Mouse (Mus musculus) stomach, postnatal 0 days (tissue): Measurements from ENCODE around the gene Muc4. TPM values are rescaled to one million over a fixed set of nuclear protein-coding genes. Genes with fewer than 3 reads are reported as not detected.

Source experiments
- ATAC-seq: fragments of 200-750 bp; cut with Nextera tagmentation; 2 replicates; pipeline ENCODE4 v1.8.0; 2017; ENCODE audit not compliant: low FRiP score, low TSS enrichment
- DNase-seq: peaks from one replicate; pipeline ENCODE4 v3.0.0-alpha.2; 2016; ENCODE audit warnings: low spot score
- H3K27ac ChIP-seq: fragments of 300-500 bp; sonication (generic); replicated peaks from 2 replicates; pipeline ENCODE4 v1.5.1; 2014; ENCODE audit warnings: mild to moderate bottlenecking, control low read depth
- H3K27me3 ChIP-seq: fragments of 300-500 bp; sonication (generic); 2 replicates; pipeline ENCODE4 v1.6.1; 2014; ENCODE audit warnings: low read length; ENCODE audit not compliant: control insufficient read depth, insufficient read depth
- H3K36me3 ChIP-seq: fragments of 300-500 bp; sonication (generic); 2 replicates; pipeline ENCODE4 v1.6.1; 2014; ENCODE audit warnings: low read length, mixed read lengths; ENCODE audit not compliant: control insufficient read depth, insufficient read depth
- H3K4me1 ChIP-seq: fragments of 300-500 bp; sonication (generic); replicated peaks from 2 replicates; pipeline ENCODE4 v1.6.1; 2014; ENCODE audit warnings: antibody characterized with exemption; ENCODE audit not compliant: control insufficient read depth, insufficient read depth
- H3K4me2 ChIP-seq: fragments of 300-500 bp; sonication (generic); replicated peaks from 2 replicates; pipeline ENCODE4 v1.6.1; 2014; ENCODE audit warnings: low read depth, mild to moderate bottlenecking, control low read depth, moderate library complexity
- H3K4me3 ChIP-seq: fragments of 300-500 bp; sonication (generic); 2 replicates; pipeline ENCODE4 v1.5.1; 2014; ENCODE audit warnings: low read depth, low read length, control low read depth
- H3K9ac ChIP-seq: fragments of 300-500 bp; sonication (generic); 2 replicates; pipeline ENCODE4 v1.6.1; 2014; ENCODE audit warnings: mild to moderate bottlenecking, low read length, control low read depth, mixed read lengths
- H3K9me3 ChIP-seq: fragments of 300-500 bp; sonication (generic); 2 replicates; pipeline ENCODE4 v1.6.1; 2016; ENCODE audit warnings: low read length; ENCODE audit not compliant: control insufficient read depth
- CTCF ChIP-seq: IDR thresholded peaks from 2 replicates; pipeline ENCODE4 v1.5.1; 2016; ENCODE audit warnings: antibody characterized with exemption, low read depth, mild to moderate bottlenecking, moderate library complexity
- EP300 ChIP-seq: optimal IDR thresholded peaks from 2 replicates; pipeline ENCODE3; 2016; ENCODE audit warnings: antibody characterized with exemption
- WGBS: fragments of 180-500 bp; shearing (Covaris S2); extraction: QIAGEN DNeasy Blood & Tissue Kit; methylation state at CpG from one replicate; pipeline ENCODE4 v1.1.7; 2014; 5-methylcytosine and 5-hydroxymethylcytosine counted together
- polyA plus RNA-seq: library from polyadenylated mRNA; unstranded; fragments of >200 nt; fragmentation: Nextera tagmentation; extraction: Ambion mirVana; gene quantifications from 2 replicates; pipeline ENCODE4 v1.2.1, GENCODE M21; 2015

The Muc4 gene
- polyA plus RNA-seq, 1 experiment from 2014 or later, result 2.5 TPM

- Histone ChIP-seq H3K27ac (no peak overlapping the region), H3K4me2 (no peak overlapping the region), H3K4me3 (no peak overlapping the region), H3K9ac (no peak overlapping the region), H3K27me3 (no peaks in the 10 kb centered on the region), H3K4me1 (no peaks in the 10 kb centered on the region), H3K9me3 (no peaks in the 10 kb centered on the region), H3K36me3 (no peaks in the 10 kb centered on the region)
- TF ChIP-seq EP300 (no peak), CTCF (peak; percentile 68)
- DNase-seq, result no peak
- peak; percentile 35; the same call in 1 of the 2 replicates for ATAC-seq
- 91% methylated on average over 22 of the region's 22 CpGs for WGBS
Measured at GRCm38 (mm10) chr16:32697665-32698446, 37.8 kb upstream of the Muc4 start.

DNA sequence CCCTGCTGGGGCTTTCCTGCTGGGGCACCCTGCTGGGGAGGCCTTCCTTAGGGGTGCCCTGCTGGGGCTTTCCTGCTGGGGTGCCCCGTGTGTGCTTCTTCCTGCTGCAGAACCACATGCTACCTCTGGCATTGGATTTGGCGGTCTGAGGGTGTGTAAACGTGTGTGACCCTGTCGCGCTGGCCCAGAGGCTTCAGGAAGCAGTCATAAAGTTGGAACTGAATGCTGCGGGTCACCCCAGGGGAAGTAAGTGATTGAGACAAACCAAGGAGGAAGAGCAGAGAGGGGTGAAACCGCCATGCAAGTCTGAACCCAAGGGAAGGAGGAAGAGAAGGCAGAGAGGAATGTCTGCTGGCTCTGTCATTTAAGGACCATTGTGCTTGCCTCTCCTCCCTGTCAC, 37.1 kb upstream of the Muc4 start:
- Histone ChIP-seq H3K9ac (no peak overlapping the region), H3K27me3 (no peaks in the 10 kb centered on the region), H3K4me2 (no peak overlapping the region), H3K9me3 (no peaks in the 10 kb centered on the region), H3K36me3 (no peaks in the 10 kb centered on the region), H3K27ac (no peak overlapping the region), H3K4me1 (no peaks in the 10 kb centered on the region; the same call in 1 of the 2 replicates), H3K4me3 (no peak overlapping the region)
- 43% methylated on average over 7 of the region's 7 CpGs for WGBS
- DNase-seq (no peak), ATAC-seq (peak; percentile 25; the same call in 1 of the 2 replicates)
- no peak for TF ChIP-seq CTCF
- TF ChIP-seq EP300, result no peak

DNA sequence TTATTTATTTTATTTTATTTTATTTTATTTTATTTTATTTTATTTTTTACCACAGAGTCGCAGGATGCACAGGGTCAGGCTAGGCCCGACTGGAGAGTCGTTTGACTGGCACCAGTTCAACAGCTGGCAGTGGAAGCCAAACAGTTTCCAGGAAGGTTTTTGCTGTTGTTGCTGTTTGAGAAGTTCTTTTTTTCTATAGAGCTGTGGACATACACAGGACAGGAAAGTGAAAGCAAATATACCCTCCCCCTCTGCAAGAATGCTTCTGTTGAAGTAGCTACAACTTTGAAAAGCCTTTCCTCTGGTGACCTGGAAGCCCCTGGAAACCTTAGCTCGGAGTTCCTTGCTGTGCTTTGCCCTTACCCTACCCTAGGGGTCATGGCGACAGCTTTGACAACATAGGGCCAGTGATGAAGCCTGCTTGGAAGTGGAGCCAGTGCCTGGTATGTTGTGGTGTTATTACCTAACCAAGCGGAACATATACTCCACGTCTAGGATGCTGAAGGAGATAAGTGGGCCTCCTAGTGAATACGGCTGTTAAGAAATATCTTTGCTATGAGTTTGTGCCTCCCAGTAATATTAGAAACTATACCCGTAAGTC, 32.3 kb upstream of the Muc4 start:
- H3K27ac ChIP-seq, result peak overlapping the region; percentile 35
- WGBS, result 52% methylated on average over 9 of the region's 9 CpGs
- no peak for TF ChIP-seq CTCF
- no peak for TF ChIP-seq EP300
- no peak overlapping the region for H3K4me3 ChIP-seq
- DNase-seq (no peak), ATAC-seq (no peak)
- H3K36me3 ChIP-seq, result no peaks in the 10 kb centered on the region
- no peaks in the 10 kb centered on the region; the same call in 1 of the 2 replicates for H3K4me1 ChIP-seq
- H3K4me2 ChIP-seq, result no peak overlapping the region
- no peaks in the 10 kb centered on the region for H3K27me3 ChIP-seq
- H3K9ac ChIP-seq, result no peak overlapping the region
- H3K9me3 ChIP-seq, result no peaks in the 10 kb centered on the region

- 98% methylated on average over 3 of the region's 3 CpGs for WGBS
- Histone ChIP-seq H3K9ac (no peak overlapping the region), H3K27me3 (no peaks in the 10 kb centered on the region), H3K4me1 (no peaks in the 10 kb centered on the region; the same call in 1 of the 2 replicates), H3K36me3 (no peaks in the 10 kb centered on the region), H3K4me3 (no peak overlapping the region), H3K9me3 (no peaks in the 10 kb centered on the region), H3K4me2 (no peak overlapping the region), H3K27ac (no peak overlapping the region)
- TF ChIP-seq EP300 (no peak), CTCF (peak; percentile 40)
- DNase-seq, result no peak
- ATAC-seq, result no peak
Measured at GRCm38 (mm10) chr16:32705606-32706005, 30.1 kb upstream of the Muc4 start.

- no peaks in the 10 kb centered on the region; the same call in 1 of the 2 replicates for H3K4me1 ChIP-seq
- no peaks in the 10 kb centered on the region for H3K36me3 ChIP-seq
- 0 out of 2 replicates have a peak overlapping the region, but pooled peaks have one; percentile 30 for H3K27ac ChIP-seq
- WGBS, result 48% methylated on average over 17 of the region's 17 CpGs
- no peaks in the 10 kb centered on the region for H3K27me3 ChIP-seq
- ATAC-seq (no peak), DNase-seq (no peak)
- H3K4me3 ChIP-seq, result no peak overlapping the region
- no peak overlapping the region for H3K4me2 ChIP-seq
- no peak for TF ChIP-seq EP300
- TF ChIP-seq CTCF, result no peak
- no peak overlapping the region for H3K9ac ChIP-seq
- H3K9me3 ChIP-seq, result no peaks in the 10 kb centered on the region
Measured at GRCm38 (mm10) chr16:32707111-32707823, 28.4 kb upstream of the Muc4 start.
